9 mouse cellular contexts compared by ENCODE assay signal in the genomic region with DNA sequence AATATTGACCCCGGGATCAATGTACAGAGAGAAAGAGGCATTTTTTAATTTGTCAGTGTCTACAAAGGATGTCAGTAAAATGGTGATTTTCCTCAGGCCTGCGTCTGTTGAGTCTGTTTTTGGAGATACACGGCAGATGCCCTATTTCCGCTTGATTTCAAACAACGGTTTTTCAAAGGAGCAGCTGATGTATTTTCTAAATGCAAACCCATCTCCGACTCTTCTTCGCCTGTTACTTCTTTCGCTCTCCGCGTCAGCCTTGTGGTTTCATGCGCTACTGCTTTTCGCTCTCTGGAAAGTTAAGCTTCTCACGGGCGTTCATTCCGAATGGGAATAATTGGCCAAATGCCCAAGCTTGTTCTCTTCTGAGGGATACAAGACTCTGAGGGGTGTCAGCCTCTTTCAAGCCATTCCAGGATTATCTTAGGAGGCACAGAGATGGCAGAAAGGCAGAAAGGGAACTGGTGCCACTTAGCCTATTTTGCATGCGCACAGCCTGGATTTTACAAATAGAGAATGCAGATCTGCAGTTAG. TPM values are rescaled to one million over a fixed set of nuclear protein-coding genes. Genes with fewer than 3 reads are reported as not detected.
DNase-seq lines count a peak whose midpoint lies in the region; ATAC-seq lines count a peak whose summit lies in the region.
"Had no signal": no experiment of that assay in that cellular context is flagged by ENCODE, and none has a peak within 500 bp of the region (broad histone marks: within the 10 kb centered on the region; RNA-seq: fewer than 3 reads in every experiment).

No protein-coding gene starts in this region.

- 71% methylated on average over 16 of the region's 16 CpGs for WGBS in hindbrain, embryonic 10.5 days
- 60% methylated on average over 16 of the region's 16 CpGs for WGBS in hindbrain, embryonic 12.5 days
- 53% methylated on average over 16 of the region's 16 CpGs for WGBS in midbrain, embryonic 11.5 days

- no peaks in the 10 kb centered on the region for H3K36me3 ChIP-seq in hindbrain, embryonic 10.5 days
- no peaks in the 10 kb centered on the region for H3K36me3 ChIP-seq in hindbrain, embryonic 12.5 days
- H3K36me3 ChIP-seq in midbrain, embryonic 11.5 days (ENCODE audit: control insufficient read depth, insufficient read depth, low read length): no peaks in the 10 kb centered on the region

- H3K9ac ChIP-seq in hindbrain, embryonic 12.5 days: no peak overlapping the region
- no peak overlapping the region for H3K9ac ChIP-seq in midbrain, embryonic 11.5 days (ENCODE audit: low read length)

- H3K9me3 ChIP-seq in hindbrain, embryonic 10.5 days: no peaks in the 10 kb centered on the region
- no peaks in the 10 kb centered on the region for H3K9me3 ChIP-seq in hindbrain, embryonic 12.5 days (replicated peaks)
- H3K9me3 ChIP-seq in midbrain, embryonic 11.5 days (ENCODE audit: control insufficient read depth, low read length): no peaks in the 10 kb centered on the region

- ATAC-seq in hindbrain, embryonic 12.5 days (ENCODE audit: low FRiP score): no peak
- no peak for ATAC-seq in midbrain, embryonic 11.5 days (ENCODE audit: low FRiP score)

- DNase-seq in hindbrain, embryonic 10.5 days (ENCODE audit: low spot score): no peak
- DNase-seq in A20 (ENCODE audit: low read depth, low spot score): peak; percentile 49
- peak; percentile 17 for DNase-seq in brain, adult 2 months (ENCODE audit: low read depth, low spot score)
- peak; percentile 86 for DNase-seq in midbrain, embryonic 11.5 days (ENCODE audit: low spot score, missing footprints)
- DNase-seq in thymus, postnatal 14 days: no peak
- no peak for DNase-seq in ovary, postnatal 10 days (ENCODE audit: low spot score)
- DNase-seq: gastrocnemius, postnatal 10 days had no signal

- peak overlapping the region; percentile 78 for H3K27ac ChIP-seq in hindbrain, embryonic 10.5 days
- H3K27ac ChIP-seq in hindbrain, embryonic 12.5 days: no peak overlapping the region
- no peak overlapping the region for H3K27ac ChIP-seq in midbrain, embryonic 11.5 days (ENCODE audit: low read depth, low read length)
- H3K27ac ChIP-seq: liver, embryonic 14.5 days had no signal

- peaks cover 39% of the 10 kb centered on the region for H3K4me1 ChIP-seq in hindbrain, embryonic 10.5 days (replicated peaks)
- H3K4me1 ChIP-seq in hindbrain, embryonic 12.5 days: no peaks in the 10 kb centered on the region
- peaks cover 13% of the 10 kb centered on the region for H3K4me1 ChIP-seq in midbrain, embryonic 11.5 days (ENCODE audit: control insufficient read depth, insufficient read depth, low read length)

- H3K4me2 ChIP-seq in hindbrain, embryonic 12.5 days (replicated peaks): no peak overlapping the region
- H3K4me2 ChIP-seq in midbrain, embryonic 11.5 days: no peak overlapping the region

- no peaks in the 10 kb centered on the region for H3K27me3 ChIP-seq in hindbrain, embryonic 10.5 days (ENCODE audit: insufficient read depth, poor library complexity, severe bottlenecking)
- no peaks in the 10 kb centered on the region for H3K27me3 ChIP-seq in hindbrain, embryonic 12.5 days
- H3K27me3 ChIP-seq in midbrain, embryonic 11.5 days (ENCODE audit: control insufficient read depth, insufficient read depth, low read length): no peaks in the 10 kb centered on the region

- no peak overlapping the region for H3K4me3 ChIP-seq in hindbrain, embryonic 10.5 days
- H3K4me3 ChIP-seq in hindbrain, embryonic 12.5 days: no peak overlapping the region
- no peak overlapping the region for H3K4me3 ChIP-seq in midbrain, embryonic 11.5 days (ENCODE audit: low read depth, low read length)

RNA-seq across cellular contexts. Expression of gene Ltbp1, which starts 36.6 kb away (rescaled TPM):
- polyA plus RNA-seq in hindbrain, embryonic 10.5 days (2016; fragmentation: Nextera tagmentation; extraction: Ambion mirVana): 4.8 and 5.0 TPM in 2 replicates
- polyA plus RNA-seq in hindbrain, embryonic 12.5 days (2016; fragmentation: Nextera tagmentation; extraction: Ambion mirVana): 11.3 and 12.0 TPM in 2 replicates
- 5.5 and 6.2 TPM in 2 replicates for polyA plus RNA-seq in midbrain, embryonic 11.5 days (2014; fragmentation: Nextera tagmentation; extraction: Ambion mirVana)

Comparison
In these comparisons a context has a peak if more than half of its experiments do, and no peak if none do; other contexts are left out.
1. DNase-seq: peak in A20 (single experiment), brain, adult 2 months (single experiment) and midbrain, embryonic 11.5 days (single experiment); none in hindbrain, embryonic 10.5 days (single experiment), thymus, postnatal 14 days (single experiment) and ovary, postnatal 10 days (single experiment).